Mouse (Mus musculus) heart, adult 8-10 months (tissue): ENCODE measurements at regions not wholly inside any gene's neighbourhood (a gene's known extent, or its start where the extent isn't known, plus 50 kb on each side); places are given as distances from the start of the nearest gene placed in this dataset.
"Not testable (repeated sequence)": the region's sequence is repeated elsewhere in the genome, so short reads cannot be mapped to it uniquely, and the experiment has no call there.

Experiments
- DNase-seq: peaks from one replicate; pipeline ENCODE4 v3.0.0; 2022; ENCODE audit warnings: low spot score

DNA sequence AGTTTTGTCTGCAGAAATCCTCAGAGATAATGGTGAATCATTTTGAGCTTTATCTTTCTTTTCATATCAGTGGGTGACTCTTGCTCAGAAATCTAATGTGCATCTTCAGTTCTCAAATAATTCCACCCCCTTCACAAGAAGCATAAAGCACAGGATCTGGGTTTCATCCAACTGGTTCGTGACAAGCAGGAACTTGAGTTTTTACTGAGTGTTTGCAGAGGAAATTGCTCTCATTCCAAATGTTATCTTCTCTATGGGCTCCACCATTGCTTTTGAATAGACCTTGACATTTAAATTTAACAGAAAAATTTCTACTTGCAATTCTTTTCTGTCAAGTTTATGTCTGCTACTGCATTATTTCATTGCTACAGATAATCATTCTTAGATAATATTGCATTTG lies 443.1 kb downstream of the Arl4a start:
- no peak for DNase-seq

- not testable (repeated sequence) for DNase-seq
Observed at GRCm38 (mm10) chr12:39593781-39594180, 444.0 kb downstream of the Arl4a start.

DNA sequence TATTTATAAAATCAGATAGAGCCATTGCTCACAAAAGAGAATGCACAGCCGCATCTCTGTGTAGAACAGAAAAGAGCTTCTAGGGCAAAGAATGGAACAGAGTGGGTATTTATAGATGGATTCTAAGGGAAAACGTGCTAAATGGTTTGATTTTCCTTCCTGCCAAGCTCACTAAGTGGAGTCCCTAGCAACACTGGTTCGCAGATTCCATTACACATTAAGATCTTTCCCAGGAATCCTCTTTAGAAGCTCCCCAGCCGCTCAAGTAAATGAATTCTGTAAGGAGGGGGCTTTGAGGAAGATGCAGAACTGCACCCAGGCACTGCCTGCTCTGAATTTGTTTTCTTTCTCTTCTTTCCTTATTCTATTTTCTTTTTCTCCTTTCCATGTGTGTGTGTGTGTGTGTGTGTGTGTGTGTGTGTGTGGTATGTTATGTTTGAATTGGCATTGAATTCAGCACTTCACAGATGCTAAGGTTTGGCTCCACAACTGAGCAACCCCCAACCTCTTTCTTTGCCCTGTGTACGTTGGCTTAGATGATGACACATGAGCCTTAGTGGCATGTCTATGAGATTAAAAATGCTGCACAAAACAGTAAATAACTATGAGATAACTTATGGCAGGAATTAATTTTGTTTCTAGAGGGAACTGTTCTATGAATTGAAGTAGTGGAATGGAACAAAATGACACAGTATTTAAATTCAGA lies 450.5 kb downstream of the Arl4a start:
- no peak for DNase-seq

- DNase-seq: no peak
Observed at GRCm38 (mm10) chr12:39586163-39586562, 451.7 kb downstream of the Arl4a start.

GRCm38 (mm10) chr12:39577610-39578009 lies 460.2 kb downstream of the Arl4a start:
- DNase-seq: no peak

GRCm38 (mm10) chr12:39572802-39573201 lies 465.0 kb downstream of the Arl4a start:
- DNase-seq: no peak

DNA sequence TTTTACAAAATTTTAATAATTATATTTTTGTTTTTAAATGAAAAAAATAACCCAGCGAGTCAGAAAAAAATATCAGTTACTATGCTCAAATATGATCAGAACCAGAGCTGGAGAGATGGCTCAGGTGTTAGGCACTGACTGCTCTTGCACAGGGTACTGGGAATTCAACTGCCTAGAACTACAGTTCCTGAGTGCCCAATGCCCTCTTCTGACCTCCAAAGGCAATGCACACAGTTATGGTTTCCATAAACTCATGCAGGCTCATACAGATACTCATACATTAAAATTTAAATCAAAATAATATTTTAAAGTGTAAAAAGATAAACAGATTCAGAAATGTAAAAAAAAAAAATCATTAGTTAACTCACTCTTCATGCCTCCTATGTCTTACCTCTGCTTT lies 465.7 kb downstream of the Arl4a start:
- no peak for DNase-seq

GRCm38 (mm10) chr12:39560734-39561446 lies 476.9 kb downstream of the Arl4a start:
- no peak for DNase-seq

DNA sequence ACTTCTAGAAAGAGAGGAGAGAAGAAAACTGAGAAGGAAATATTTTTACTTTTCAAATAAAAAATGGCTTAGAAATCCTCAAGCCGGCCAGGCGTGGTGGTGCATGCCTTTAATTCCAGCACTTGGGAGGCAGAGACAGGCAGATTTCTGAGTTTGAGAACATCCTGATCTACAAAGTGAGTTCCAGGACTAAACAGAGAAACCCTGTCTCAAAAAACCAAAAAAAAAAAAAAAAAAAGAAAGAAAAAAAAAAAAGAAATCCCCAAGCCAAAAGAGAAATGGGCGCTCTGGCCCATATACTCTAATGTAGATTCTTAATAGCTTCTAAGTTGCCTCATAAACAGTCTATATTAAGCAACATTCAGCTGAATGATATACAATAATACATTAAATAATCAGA lies 479.3 kb downstream of the Arl4a start:
- DNase-seq: no peak

DNA sequence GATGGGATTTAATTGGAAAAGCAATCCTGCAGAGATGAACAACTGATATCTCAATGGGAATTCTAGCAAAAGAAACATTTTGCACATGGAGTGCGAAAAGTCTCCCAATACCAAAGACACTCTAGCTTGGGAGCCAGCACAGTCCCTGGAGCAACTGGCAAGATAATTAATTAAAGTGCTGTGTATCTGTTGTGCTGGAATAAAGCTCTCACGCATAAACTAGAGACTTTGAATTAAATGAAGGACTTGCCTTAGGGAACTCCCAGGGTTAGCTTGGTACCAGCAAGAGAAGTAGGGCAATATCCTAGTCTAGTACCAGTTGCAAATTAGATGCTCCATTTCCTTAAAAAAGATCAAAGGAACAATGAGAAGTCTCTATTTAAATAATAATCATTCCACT lies 501.5 kb downstream of the Arl4a start:
- no peak for DNase-seq

DNA sequence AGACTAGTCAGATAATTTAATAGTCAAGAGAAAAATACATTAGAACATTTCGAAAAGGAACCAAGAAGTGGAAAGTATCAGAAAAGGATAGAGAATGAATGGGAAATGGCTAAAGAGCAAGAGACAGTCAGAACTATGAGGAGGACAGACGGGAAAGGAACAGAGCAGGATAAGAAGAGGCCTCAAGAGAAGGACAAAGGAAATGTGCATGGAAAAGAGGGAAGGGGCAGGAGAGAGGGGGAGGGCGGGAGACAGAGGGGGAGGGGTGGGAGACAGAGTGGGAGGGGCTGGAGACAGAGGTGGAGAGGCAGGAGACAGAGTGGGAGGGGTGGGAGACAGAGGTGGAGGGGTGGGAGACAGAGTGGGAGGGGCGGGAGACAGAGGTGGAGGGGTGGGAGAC lies 509.7 kb downstream of the Arl4a start:
- DNase-seq: no peak

GRCm38 (mm10) chr12:39527216-39527600 lies 510.6 kb downstream of the Arl4a start:
- DNase-seq: no peak

DNA sequence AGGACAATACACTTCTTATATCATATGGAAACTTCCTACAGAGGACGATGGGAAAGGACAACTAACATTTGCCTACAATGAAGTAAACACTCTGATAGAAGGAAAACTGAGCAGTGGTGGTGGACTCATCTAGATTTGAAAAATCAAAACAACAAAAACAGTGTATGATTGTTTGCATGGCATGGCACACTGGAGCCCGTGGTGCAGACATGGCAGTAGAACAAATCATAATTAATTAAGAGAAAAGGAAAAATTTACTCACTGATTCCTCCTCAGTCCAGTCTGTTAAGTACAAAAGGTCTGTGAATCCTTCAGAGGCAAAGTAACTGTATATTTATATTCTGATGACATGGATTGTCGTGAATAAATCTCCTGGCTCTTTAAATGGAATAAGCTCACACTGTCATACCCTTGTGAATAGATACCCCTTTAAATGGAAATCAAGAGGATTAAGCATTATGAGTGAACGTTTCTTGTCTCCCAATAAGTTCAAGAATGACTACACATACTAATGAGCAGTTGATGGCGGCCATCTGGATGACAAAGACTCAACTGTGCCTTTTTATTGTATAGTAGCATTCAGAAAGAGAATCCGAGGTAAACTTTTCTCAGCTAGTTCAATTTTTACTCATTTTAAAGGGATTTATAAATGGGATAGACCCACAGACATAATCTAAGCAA lies 511.1 kb downstream of the Arl4a start:
- DNase-seq: no peak

DNA sequence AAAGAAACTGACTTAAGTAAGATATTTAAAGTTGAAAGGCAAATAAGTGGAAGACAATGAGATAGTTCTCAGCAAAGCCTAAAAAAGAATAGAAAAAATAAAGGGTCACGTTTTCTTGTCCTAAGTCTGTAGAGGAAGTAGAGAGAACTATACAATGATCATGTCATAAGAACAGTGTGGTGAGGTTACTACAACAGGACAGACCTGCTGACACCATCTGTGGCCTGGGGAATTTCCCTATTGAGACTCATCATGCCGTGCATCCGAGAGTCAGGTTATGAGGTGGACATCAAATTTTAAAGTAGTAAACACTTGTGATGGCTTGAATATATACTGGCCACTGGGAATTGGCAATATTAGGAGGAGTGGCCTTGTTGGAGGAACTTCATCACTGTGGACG lies 522.1 kb downstream of the Arl4a start:
- no peak for DNase-seq

GRCm38 (mm10) chr12:39510855-39511254 lies 527.0 kb downstream of the Arl4a start:
- DNase-seq: no peak

DNA sequence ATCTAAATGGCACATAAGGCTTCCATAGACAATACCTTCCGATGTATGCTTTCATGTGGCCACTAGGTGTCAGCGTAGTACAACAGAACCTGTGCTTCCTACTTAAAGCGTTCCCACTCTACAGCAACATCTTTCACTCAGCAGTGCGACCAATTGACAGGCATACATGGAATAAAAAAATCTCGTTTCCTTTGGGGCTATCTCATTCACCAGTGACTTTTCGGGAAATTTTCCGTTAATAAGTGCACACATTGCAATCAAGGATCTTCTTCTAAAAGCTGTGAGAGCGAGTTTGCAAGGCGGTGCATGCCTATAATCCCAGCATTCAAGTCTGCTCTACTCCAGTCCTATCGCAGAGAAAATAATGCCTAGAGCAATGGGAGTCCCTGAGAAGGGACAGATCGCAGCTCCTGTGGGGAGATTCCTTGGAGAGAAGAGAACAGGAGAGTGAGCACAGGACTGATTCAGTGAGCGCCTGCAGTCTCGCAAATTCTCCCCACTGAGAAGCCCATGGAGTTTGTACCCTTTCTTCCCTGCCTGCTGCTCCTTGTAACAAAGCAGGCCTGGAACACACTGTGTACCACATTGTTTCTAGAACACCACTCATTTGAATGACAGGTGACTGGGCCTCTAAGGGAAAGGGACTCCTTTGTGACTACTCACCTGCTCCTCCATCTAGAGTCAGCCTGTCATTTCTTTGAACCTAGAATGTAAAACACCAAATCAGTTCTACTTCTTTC lies 527.6 kb downstream of the Arl4a start:
- peak; percentile 57 for DNase-seq

DNA sequence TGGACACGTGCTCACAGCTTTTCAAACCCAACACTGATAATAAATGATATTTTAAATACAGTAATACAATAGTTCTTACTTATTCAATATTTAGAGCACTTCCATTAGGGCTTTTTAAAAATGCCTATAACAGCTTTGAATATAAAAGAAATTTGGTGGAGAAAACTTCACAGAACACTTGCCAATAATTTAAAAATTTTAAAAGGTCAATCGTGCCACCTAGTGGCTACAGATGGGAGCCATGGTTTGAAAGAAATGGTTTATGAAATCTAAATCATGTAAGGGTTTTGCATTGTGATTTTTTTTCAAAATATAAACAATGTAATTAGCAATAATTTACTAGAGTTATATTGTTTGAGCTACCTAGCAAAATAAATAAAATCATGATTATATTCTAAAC lies 541.6 kb downstream of the Arl4a start:
- DNase-seq: peak; percentile 19

GRCm38 (mm10) chr12:39493578-39494218 lies 544.1 kb downstream of the Arl4a start:
- DNase-seq: no peak

GRCm38 (mm10) chr12:39493114-39493513 lies 544.7 kb downstream of the Arl4a start:
- no peak for DNase-seq

DNA sequence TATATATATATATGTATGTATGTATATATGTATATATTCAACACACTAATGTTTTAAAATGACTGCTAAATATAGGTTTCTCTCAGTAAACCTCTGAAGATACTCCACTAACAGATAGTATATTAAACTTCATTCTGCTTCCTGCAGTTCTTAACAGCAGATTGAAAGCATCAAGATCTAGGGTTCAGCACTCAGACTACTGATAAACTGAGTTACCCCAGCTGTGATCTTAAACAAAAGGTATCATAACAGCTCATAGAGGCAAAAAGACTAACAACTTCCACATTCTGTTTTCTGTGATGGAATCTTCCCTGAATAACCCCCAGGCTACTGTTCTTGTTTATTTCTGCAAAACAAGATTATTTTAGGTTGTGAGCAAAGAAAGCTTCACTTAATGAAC lies 564.8 kb downstream of the Arl4a start:
- DNase-seq: no peak
